Mouse (Mus musculus): ENCODE measurements around the gene Rmnd5b. TPM values are rescaled to one million over a fixed set of nuclear protein-coding genes. Genes with fewer than 3 reads are reported as not detected.
A peak's percentile ranks its signal among the peaks of the same experiment; 100 is the strongest.

Gene Rmnd5b
- total and polyA plus RNA-seq, 3 experiments = 41.1 to 59.5 (median 46.7) TPM

GRCm38 (mm10) chr11:51606447-51607095 is 29.1 kb downstream of the Rmnd5b start, which contains the start of gene Hnrnpab:
Gene Hnrnpab (minus strand): TSS chr11:51606847.
- H3K9ac ChIP-seq (ENCODE audit: insufficient read depth, low read depth) = peak within 1 kb of the TSS; percentile 97
- peaks cover 50% of the 10 kb centered on the region for H3K79me2 ChIP-seq (replicated peaks; ENCODE audit: control insufficient read depth, extremely low read depth, insufficient read depth, poor library complexity, severe bottlenecking)
- peak within 1 kb of the TSS; percentile 88 to 99 (median 97) for H3K4me3 ChIP-seq (replicated peaks in 1 of 3; ENCODE audit: low read depth in 2 of 3, low read length in 2 of 3, poor library complexity in 1 of 3)
- peaks cover 5 to 49% of the 10 kb centered on the region in 2 experiments for H3K4me1 ChIP-seq (ENCODE audit: control insufficient read depth in 1 of 2, insufficient read depth in 2 of 2)
- TF ChIP-seq CHD2 (IDR thresholded peaks at IDR 0.05; ENCODE audit: low read length) (peak; percentile 97), CHD1 (IDR thresholded peaks at IDR 0.05; ENCODE audit: low read depth, low read length) (no peak), JUN (IDR thresholded peaks at IDR 0.05; ENCODE audit: insufficient read depth, low read depth, low read length) (no peak), MYC (IDR thresholded peaks at IDR 0.05; ENCODE audit: low read depth, low read length) (peak; percentile 98), MAX (IDR thresholded peaks at IDR 0.05; ENCODE audit: low read length) (peak; percentile 87), EP300 (IDR thresholded peaks at IDR 0.05; ENCODE audit: low read length) (no peak), E2F4 (IDR thresholded peaks at IDR 0.05; ENCODE audit: insufficient replicate concordance, low read depth, low read length) (peak; percentile 96; the same call in 1 of the 2 replicates), HCFC1 (IDR thresholded peaks at IDR 0.05; ENCODE audit: low read depth, low read length) (peak; percentile 84), POLR2AphosphoS2 (IDR thresholded peaks at IDR 0.05; ENCODE audit: low read depth, low read length) (peak; percentile 98), NRF1 (IDR thresholded peaks at IDR 0.05; ENCODE audit: low read depth, low read length) (peak; percentile 83), TCF12 (IDR thresholded peaks at IDR 0.05; ENCODE audit: low read depth, low read length) (peak; percentile 97), UBTF (IDR thresholded peaks at IDR 0.05; ENCODE audit: low read depth, low read length) (no peak), USF1 (IDR thresholded peaks at IDR 0.05; ENCODE audit: low read depth, low read length) (no peak), MEF2A (IDR thresholded peaks at IDR 0.05; ENCODE audit: borderline replicate concordance, low read depth, low read length) (0 out of 2 replicates have a peak, but pooled peaks have one; percentile 8), ZMIZ1 (IDR thresholded peaks at IDR 0.05; ENCODE audit: low read depth, low read length) (peak; percentile 100), NELFE (IDR thresholded peaks at IDR 0.05; ENCODE audit: low read depth, low read length) (peak; percentile 100), MXI1 (IDR thresholded peaks at IDR 0.05; ENCODE audit: low read depth, low read length) (peak; percentile 95), TBP (conservative IDR thresholded peaks at IDR 0.05; ENCODE audit: low read depth, low read length) (peak; percentile 98), ZKSCAN1 (IDR thresholded peaks at IDR 0.05; ENCODE audit: borderline replicate concordance, low read depth, low read length) (no peak), SIN3A (IDR thresholded peaks at IDR 0.05; ENCODE audit: low read length) (peak; percentile 93), KAT2A (IDR thresholded peaks at IDR 0.05; ENCODE audit: insufficient replicate concordance, low read length) (peak; percentile 91), POLR2A (IDR thresholded peaks at IDR 0.05; ENCODE audit: low read depth, low read length) (peak; percentile 100), ELF1 (IDR thresholded peaks at IDR 0.05; ENCODE audit: low read depth, low read length) (peak; percentile 84)
- in situ Hi-C loops (cut with MboI; ENCODE audit: low pct_ligation_motif_present, low pct_unique_long_range_greater_than_20kb, low sequenced_read_pairs) = no loop called here
- H3K27ac ChIP-seq (ENCODE audit: insufficient read depth, low read depth) = peak within 1 kb of the TSS; percentile 79
- no peaks in the 10 kb centered on the region for H3K27me3 ChIP-seq (replicated peaks)
- H3K4me2 ChIP-seq (ENCODE audit: insufficient read depth, low read depth, poor library complexity, severe bottlenecking) = peak within 1 kb of the TSS; percentile 95
- H3K36me3 ChIP-seq (replicated peaks in 1 of 2; ENCODE audit: control insufficient read depth in 1 of 2, insufficient read depth in 1 of 2, low read length in 1 of 2) = peaks cover 37 to 43% of the 10 kb centered on the region in 2 experiments
- H3K9me3 ChIP-seq (replicated peaks; ENCODE audit: low read length) = no peaks in the 10 kb centered on the region
- DNase-seq (ENCODE audit: extremely low read depth) = peak; percentile 99
- dilution Hi-C loops (cut with MboI; ENCODE audit: extremely low pct_ligation_motif_present, extremely low pct_unique_long_range_greater_than_20kb, low sequenced_read_pairs) = no loop called here

All from CH12.LX (cell line).